Mouse (Mus musculus) stomach, postnatal 0 days (tissue): Measurements from ENCODE around the gene Arih2.

Experiments
- CTCF ChIP-seq: IDR thresholded peaks from 2 replicates; pipeline ENCODE4 v1.5.1; 2016; ENCODE audit warnings: antibody characterized with exemption, low read depth, mild to moderate bottlenecking, moderate library complexity
- EP300 ChIP-seq: optimal IDR thresholded peaks from 2 replicates; pipeline ENCODE3; 2016; ENCODE audit warnings: antibody characterized with exemption

DNA sequence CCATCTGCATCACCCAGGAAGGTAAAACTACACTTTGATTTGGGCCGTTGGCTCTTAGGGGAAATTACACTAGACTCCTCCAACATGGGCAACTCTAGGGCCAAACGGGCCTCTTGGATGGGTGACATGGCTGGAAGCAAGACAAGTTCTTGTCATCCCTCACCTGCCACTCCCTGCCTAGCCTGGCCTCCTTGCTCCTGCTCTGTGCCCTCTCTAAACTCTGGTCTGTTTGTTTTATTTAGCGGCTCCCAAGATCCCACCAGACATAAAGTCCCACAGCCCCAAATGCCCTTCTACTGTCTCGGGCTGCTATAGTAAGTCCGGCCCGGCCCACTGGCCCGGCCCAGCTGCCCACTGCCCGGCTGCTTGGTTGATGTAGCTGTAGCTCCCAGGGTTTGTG lies 85.5 kb downstream of the Arih2 start:
- no peak for TF ChIP-seq CTCF
- no peak for TF ChIP-seq EP300
